Mouse (Mus musculus): ENCODE measurements at regions not wholly inside any gene's neighbourhood (a gene's known extent, or its start where the extent isn't known, plus 50 kb on each side); places are given as distances from the start of the nearest gene placed in this dataset.

GRCm38 (mm10) chr3:34522054-34522684 is 128.0 kb upstream of the Sox2 start:
- DNase-seq: no peak

- DNase-seq: no peak
Measured at GRCm38 (mm10) chr3:34521357-34522053, 128.7 kb upstream of the Sox2 start.

DNA sequence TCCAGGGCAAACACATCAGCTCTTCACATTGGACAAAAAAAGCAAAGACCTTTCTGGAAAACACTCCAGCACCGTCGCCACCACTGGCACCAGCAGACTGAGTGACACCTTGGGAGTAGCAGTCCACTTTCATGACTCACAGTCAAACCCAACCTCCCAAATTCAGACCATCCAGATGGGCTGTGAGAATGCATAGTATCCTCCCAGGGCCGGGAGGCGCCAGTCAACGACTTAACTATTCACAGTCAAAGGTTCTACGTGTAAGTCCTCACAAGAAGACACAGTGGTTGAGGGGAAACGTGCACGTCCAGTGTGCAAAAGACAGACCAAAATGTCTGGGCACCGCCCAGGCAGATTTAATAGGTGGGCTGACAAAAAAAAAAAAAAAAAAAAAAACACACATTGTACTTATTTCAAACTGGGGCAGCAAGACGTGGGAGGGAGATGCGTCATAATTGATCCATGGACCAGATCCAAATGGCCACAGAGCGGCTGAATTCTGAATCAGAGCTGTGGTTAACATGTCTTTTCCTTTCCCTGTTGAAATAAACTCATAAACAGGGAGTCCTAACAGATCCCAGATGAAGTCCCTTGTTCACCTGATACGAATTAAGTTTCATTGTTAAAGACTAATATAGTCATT is 137.6 kb upstream of the Sox2 start:
- no peak for DNase-seq

DNA sequence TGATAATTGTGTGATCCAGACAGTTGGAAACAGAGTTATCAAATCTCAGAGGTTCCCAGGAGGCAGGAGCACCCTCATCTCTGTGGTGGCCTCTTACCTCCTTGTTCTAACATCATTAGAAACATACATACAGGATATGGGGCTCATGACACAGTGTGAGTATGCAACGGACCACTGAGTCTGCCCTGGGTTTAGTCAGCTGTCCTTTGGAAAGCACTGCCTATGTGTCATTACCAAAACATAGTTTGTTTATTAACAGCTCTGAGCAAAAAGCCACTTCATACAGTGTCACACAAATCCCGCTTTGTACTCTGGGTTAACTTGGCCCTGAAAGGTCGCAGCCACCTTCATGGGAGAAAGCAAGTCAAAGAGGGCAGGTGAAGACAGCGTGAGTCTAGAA is 139.5 kb upstream of the Sox2 start:
- DNase-seq: no peak

GRCm38 (mm10) chr3:34509160-34509559 is 141.0 kb upstream of the Sox2 start:
- peak in 1 of 2 experiments; percentile 11 for DNase-seq

GRCm38 (mm10) chr3:34504573-34504894 is 145.7 kb upstream of the Sox2 start:
- no peak for DNase-seq

DNA sequence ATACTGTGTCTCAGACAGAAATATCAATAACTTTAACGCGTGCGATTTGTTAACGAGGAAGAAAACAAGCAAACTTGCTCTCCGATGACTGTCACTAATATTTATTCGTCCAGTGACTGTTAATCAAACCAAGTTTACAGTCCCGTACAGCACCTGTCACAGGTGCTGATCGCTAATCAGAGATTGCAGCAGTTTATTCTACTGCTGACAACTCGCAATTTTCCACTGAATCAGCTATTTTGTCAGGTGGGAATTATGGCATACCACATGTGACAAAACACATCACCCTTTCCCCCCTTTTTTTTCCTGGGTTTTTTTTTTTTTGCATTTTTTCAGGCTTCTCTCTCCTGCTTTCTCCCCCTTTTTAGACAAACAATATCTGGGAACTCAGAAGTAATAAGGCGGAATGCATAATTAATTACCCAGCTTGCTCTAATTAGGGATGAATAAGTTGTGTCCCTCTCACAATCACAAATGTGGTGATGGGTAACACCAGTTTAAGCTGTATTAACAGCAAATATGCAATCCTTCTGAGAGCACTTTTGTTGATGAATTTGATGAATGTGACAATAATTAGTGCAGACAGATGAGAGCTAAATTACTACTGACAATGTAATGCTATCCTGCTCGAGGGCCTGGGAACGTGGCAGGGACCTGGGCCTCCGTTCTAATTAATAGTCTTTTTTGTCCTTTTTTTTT is 146.2 kb upstream of the Sox2 start:
- DNase-seq: no peak

- no peak for DNase-seq
Measured at GRCm38 (mm10) chr3:34496839-34497238, 153.4 kb upstream of the Sox2 start.

DNA sequence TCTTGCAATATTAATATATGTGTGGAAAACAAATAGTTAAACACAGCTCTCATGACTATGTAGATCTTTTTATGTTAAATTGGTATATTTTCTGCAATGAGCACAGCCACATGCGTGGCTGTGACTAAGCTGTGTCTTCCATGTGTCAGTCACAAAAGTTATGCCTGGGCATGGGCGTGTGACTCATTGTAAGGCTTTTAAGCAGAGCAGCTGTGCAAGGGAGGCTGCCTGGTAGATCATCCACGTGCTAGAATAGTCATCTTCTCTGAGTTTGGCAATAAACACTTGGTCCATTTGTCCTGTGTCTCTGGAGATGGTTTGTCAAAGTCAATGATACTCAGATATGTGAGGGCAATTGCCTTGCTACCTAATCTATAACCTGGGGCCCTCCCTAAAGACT is 154.6 kb upstream of the Sox2 start:
- DNase-seq: peak in 1 of 2 experiments; percentile 14

DNA sequence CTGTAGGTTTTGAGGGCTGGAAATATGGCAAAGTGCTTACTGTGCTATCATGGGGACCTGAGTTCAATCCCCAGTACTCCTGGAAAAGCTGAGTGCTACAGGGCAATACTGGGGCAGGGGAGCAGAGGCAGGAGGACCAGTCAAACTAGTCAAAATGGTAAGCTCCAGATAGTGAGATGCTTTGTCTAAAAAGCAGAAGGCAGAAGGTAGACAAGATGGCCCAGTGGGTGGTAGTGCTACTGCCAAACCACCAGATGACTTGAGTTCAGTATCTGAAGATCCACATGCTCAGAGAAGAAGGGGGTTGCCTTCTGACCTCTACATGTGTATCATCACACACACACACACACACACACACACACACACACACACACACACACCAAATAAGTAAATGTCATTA is 156.3 kb upstream of the Sox2 start:
- DNase-seq: no peak

GRCm38 (mm10) chr3:34489008-34489407 is 161.2 kb upstream of the Sox2 start:
- DNase-seq: no peak

DNA sequence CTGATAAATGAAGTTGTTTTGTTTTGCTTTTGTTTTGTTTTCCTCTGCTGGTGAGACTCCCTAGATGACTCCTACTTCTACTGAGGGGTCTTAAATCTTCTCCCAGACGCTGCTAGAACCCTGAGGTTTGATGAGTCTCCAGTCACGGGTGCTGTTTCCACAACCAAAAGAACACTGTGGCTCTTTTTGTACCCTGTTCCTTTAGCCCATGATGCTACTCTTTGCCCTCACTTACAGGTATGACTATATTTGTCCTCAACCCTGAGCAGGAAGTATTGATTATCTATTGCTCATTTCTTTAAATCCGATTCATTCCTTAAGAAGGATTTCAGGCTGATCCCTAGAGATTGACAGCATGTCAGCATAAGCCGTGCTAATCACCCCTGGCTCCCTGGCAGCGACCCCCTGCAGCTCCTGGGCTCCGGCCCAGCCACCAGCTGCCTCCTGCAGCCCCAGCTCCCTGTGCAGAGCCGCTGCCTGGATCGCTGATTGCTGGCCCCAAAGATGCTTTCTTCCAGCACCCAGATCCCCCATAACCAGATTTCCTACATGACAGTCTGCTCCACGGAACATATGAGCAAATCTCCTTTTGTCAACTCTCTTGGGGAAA is 163.7 kb upstream of the Sox2 start:
- peak in 1 of 2 experiments; percentile 33 for DNase-seq

GRCm38 (mm10) chr3:34485345-34486223 is 164.6 kb upstream of the Sox2 start:
- no peak for DNase-seq

GRCm38 (mm10) chr3:34483934-34484333 is 166.3 kb upstream of the Sox2 start:
- no peak for DNase-seq

- no peak for DNase-seq
Measured at GRCm38 (mm10) chr3:34481821-34482713, 168.1 kb upstream of the Sox2 start.

GRCm38 (mm10) chr3:34481314-34481713 is 168.9 kb upstream of the Sox2 start:
- DNase-seq: no peak

DNA sequence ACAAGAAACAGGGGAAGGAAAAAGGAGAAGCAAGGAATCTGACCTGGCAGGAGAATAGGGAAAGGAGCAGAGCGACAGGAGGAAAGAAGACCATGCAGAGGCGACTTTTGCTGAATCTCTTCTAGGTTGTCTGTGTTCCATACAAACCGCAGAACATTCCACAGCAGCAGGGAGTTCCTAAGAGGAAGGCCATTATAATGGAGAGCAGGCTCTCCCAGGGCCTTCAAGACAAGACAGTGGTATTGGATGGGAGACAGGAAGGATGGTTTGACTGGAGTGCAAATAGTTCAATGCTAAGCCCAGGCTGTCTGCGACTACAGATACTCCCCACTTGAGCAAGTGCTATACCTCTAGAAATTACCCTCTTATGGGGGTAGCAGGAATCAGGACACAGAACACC is 176.1 kb upstream of the Sox2 start:
- DNase-seq: no peak

- DNase-seq: no peak
Measured at GRCm38 (mm10) chr3:34470721-34471120, 179.5 kb upstream of the Sox2 start.

DNA sequence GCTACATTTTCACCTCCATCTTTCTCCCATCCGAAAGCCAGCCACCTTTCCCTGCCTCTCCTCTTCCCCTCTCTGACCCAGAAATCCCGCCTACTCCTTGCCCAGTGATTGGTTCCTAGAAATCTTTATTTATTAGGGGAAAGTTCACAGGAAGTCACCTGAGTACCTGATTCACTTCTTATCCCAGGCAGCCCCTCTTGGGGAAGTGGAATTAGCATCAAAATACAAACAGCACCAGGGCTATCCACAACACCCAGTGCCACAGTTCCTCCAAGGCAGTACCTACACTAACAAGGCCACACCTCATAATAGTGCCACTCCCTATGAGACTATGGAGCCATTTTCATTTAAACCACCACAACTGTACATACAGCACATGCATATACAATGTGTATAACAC is 180.3 kb upstream of the Sox2 start:
- no peak for DNase-seq

GRCm38 (mm10) chr3:34466312-34466711 is 183.9 kb upstream of the Sox2 start:
- DNase-seq: no peak

All from layer of hippocampus, postnatal 36 days (tissue).